Mouse (Mus musculus): ENCODE results near the gene Kdm4b. TPM values are rescaled to one million over a fixed set of nuclear protein-coding genes. Genes with fewer than 3 reads are reported as not detected.
A peak's percentile ranks its signal among the peaks of the same experiment; 100 is the strongest.

The Kdm4b gene
- polyA plus RNA-seq (2015; fragmentation: Nextera tagmentation; extraction: Ambion mirVana) = 72.1 and 77.9 TPM in 2 replicates

GRCm38 (mm10) chr17:56325450-56326152 lies at the start of gene Kdm4b:
Kdm4b (plus strand) TSS chr17:56326062.
- 1% methylated on average over 55 of the region's 57 CpGs for WGBS

GRCm38 (mm10) chr17:56276643-56277566 lies 49.0 kb upstream of the Kdm4b start, which contains the start of gene Ticam1:
Ticam1 (minus strand) TSS chr17:56276786.
- Histone ChIP-seq H3K4me2 (peak within 1 kb of the TSS; percentile 61), H3K4me3 (peak within 1 kb of the TSS; percentile 42), H3K9ac (peak within 1 kb of the TSS; percentile 72), H3K27ac (replicated peaks) (peak within 1 kb of the TSS; percentile 62), H3K4me1 (replicated peaks) (peaks cover 21% of the 10 kb centered on the region), H3K9me3 (no peaks in the 10 kb centered on the region), H3K36me3 (peaks cover 5% of the 10 kb centered on the region; the same call in 1 of the 2 replicates), H3K27me3 (no peaks in the 10 kb centered on the region)
- WGBS = 9% methylated on average over 21 of the region's 21 CpGs
- ATAC-seq (ENCODE audit: low read depth) = peak; percentile 78

More at GRCm38 (mm10) chr17:56325450-56326152, at the start of gene Kdm4b:
- Histone ChIP-seq H3K9ac (peak within 1 kb of the TSS; percentile 97), H3K27ac (replicated peaks) (peak within 1 kb of the TSS; percentile 97), H3K27me3 (no peaks in the 10 kb centered on the region), H3K4me3 (peak within 1 kb of the TSS; percentile 93), H3K9me3 (no peaks in the 10 kb centered on the region), H3K4me1 (replicated peaks) (peaks cover 39% of the 10 kb centered on the region), H3K4me2 (peak within 1 kb of the TSS; percentile 78), H3K36me3 (peaks cover under 1% of the 10 kb centered on the region; the same call in 1 of the 2 replicates)
- peak; percentile 100 for ATAC-seq (ENCODE audit: low read depth)

- Histone ChIP-seq H3K4me1 (replicated peaks) (peaks cover 21% of the 10 kb centered on the region), H3K9ac (no peak overlapping the region), H3K27ac (replicated peaks) (peak overlapping the region; percentile 62; the same call in 1 of the 2 replicates), H3K36me3 (peaks cover 5% of the 10 kb centered on the region; the same call in 1 of the 2 replicates), H3K4me3 (no peak overlapping the region), H3K9me3 (no peaks in the 10 kb centered on the region), H3K4me2 (peak overlapping the region; percentile 61; the same call in 1 of the 2 replicates), H3K27me3 (no peaks in the 10 kb centered on the region)
- no peak for ATAC-seq (ENCODE audit: low read depth)
- WGBS = 53% methylated on average over 2 of the region's 2 CpGs
Observed at GRCm38 (mm10) chr17:56277567-56277893, 48.3 kb upstream of the Kdm4b start.

- ATAC-seq (ENCODE audit: low read depth) = no peak
- H3K9ac ChIP-seq = no peak overlapping the region
- H3K4me3 ChIP-seq = no peak overlapping the region
- H3K27ac ChIP-seq (replicated peaks) = no peak overlapping the region
- no peak overlapping the region for H3K4me2 ChIP-seq
- H3K9me3 ChIP-seq = no peaks in the 10 kb centered on the region
- 92% methylated on average over 5 of the region's 5 CpGs for whole genome bisulfite sequencing
- H3K4me1 ChIP-seq (replicated peaks) = peaks cover 21% of the 10 kb centered on the region
- H3K36me3 ChIP-seq = peaks cover 5% of the 10 kb centered on the region; the same call in 1 of the 2 replicates
- no peaks in the 10 kb centered on the region for H3K27me3 ChIP-seq
Observed at GRCm38 (mm10) chr17:56278340-56278739, 47.5 kb upstream of the Kdm4b start.

GRCm38 (mm10) chr17:56279481-56280155 lies 46.2 kb upstream of the Kdm4b start:
- Histone ChIP-seq H3K9ac (no peak overlapping the region), H3K4me2 (no peak overlapping the region), H3K4me3 (no peak overlapping the region), H3K27ac (replicated peaks) (no peak overlapping the region), H3K36me3 (peaks cover 11% of the 10 kb centered on the region; the same call in 1 of the 2 replicates), H3K4me1 (replicated peaks) (peaks cover 21% of the 10 kb centered on the region), H3K9me3 (no peaks in the 10 kb centered on the region), H3K27me3 (no peaks in the 10 kb centered on the region)
- no peak for ATAC-seq (ENCODE audit: low read depth)
- WGBS = 89% methylated on average over 12 of the region's 12 CpGs

- Histone ChIP-seq H3K4me1 (replicated peaks) (peaks cover 16% of the 10 kb centered on the region), H3K9me3 (no peaks in the 10 kb centered on the region), H3K27ac (replicated peaks) (no peak overlapping the region), H3K9ac (no peak overlapping the region), H3K4me3 (no peak overlapping the region), H3K36me3 (peaks cover 11% of the 10 kb centered on the region; the same call in 1 of the 2 replicates), H3K4me2 (no peak overlapping the region), H3K27me3 (no peaks in the 10 kb centered on the region)
- no peak for ATAC-seq (ENCODE audit: low read depth)
- WGBS = 89% methylated on average over 12 of the region's 12 CpGs
Observed at GRCm38 (mm10) chr17:56281193-56281592, 44.7 kb upstream of the Kdm4b start.

GRCm38 (mm10) chr17:56282802-56283201 lies 43.1 kb upstream of the Kdm4b start:
- no peak overlapping the region for H3K9ac ChIP-seq
- H3K4me2 ChIP-seq = no peak overlapping the region
- H3K27ac ChIP-seq (replicated peaks) = no peak overlapping the region
- H3K27me3 ChIP-seq = no peaks in the 10 kb centered on the region
- peaks cover 3% of the 10 kb centered on the region for H3K4me1 ChIP-seq (replicated peaks)
- peaks cover 11% of the 10 kb centered on the region; the same call in 1 of the 2 replicates for H3K36me3 ChIP-seq
- no peak for ATAC-seq (ENCODE audit: low read depth)
- no peaks in the 10 kb centered on the region for H3K9me3 ChIP-seq
- H3K4me3 ChIP-seq = no peak overlapping the region
- 89% methylated on average over 4 of the region's 4 CpGs for WGBS

GRCm38 (mm10) chr17:56283316-56283715 lies 42.5 kb upstream of the Kdm4b start:
- H3K27ac ChIP-seq (replicated peaks) = no peak overlapping the region
- WGBS = 88% methylated on average over 8 of the region's 8 CpGs
- H3K27me3 ChIP-seq = no peaks in the 10 kb centered on the region
- H3K9ac ChIP-seq = no peak overlapping the region
- no peak for ATAC-seq (ENCODE audit: low read depth)
- H3K4me3 ChIP-seq = no peak overlapping the region
- no peaks in the 10 kb centered on the region for H3K9me3 ChIP-seq
- peaks cover 8% of the 10 kb centered on the region for H3K4me1 ChIP-seq (replicated peaks)
- H3K4me2 ChIP-seq = no peak overlapping the region
- peaks cover 11% of the 10 kb centered on the region; the same call in 1 of the 2 replicates for H3K36me3 ChIP-seq

- H3K4me1 ChIP-seq (replicated peaks) = peaks cover 33% of the 10 kb centered on the region
- no peaks in the 10 kb centered on the region for H3K9me3 ChIP-seq
- no peak overlapping the region for H3K4me2 ChIP-seq
- no peak overlapping the region for H3K4me3 ChIP-seq
- peaks cover 8% of the 10 kb centered on the region; the same call in 1 of the 2 replicates for H3K36me3 ChIP-seq
- ATAC-seq (ENCODE audit: low read depth) = no peak
- no peak overlapping the region for H3K9ac ChIP-seq
- WGBS = 95% methylated on average over 11 of the region's 11 CpGs
- H3K27me3 ChIP-seq = no peaks in the 10 kb centered on the region
- H3K27ac ChIP-seq (replicated peaks) = no peak overlapping the region
Observed at GRCm38 (mm10) chr17:56285995-56286394, 39.9 kb upstream of the Kdm4b start.

GRCm38 (mm10) chr17:56287830-56288229 lies 38.0 kb upstream of the Kdm4b start:
- peaks cover 40% of the 10 kb centered on the region for H3K4me1 ChIP-seq (replicated peaks)
- no peak for ATAC-seq (ENCODE audit: low read depth)
- peak overlapping the region; percentile 30 for H3K4me2 ChIP-seq
- H3K27me3 ChIP-seq = no peaks in the 10 kb centered on the region
- peaks cover 6% of the 10 kb centered on the region; the same call in 1 of the 2 replicates for H3K36me3 ChIP-seq
- H3K9me3 ChIP-seq = no peaks in the 10 kb centered on the region
- WGBS = 64% methylated on average over 3 of the region's 3 CpGs
- no peak overlapping the region for H3K4me3 ChIP-seq
- no peak overlapping the region for H3K27ac ChIP-seq (replicated peaks)
- H3K9ac ChIP-seq = no peak overlapping the region

- peaks cover 5% of the 10 kb centered on the region; the same call in 1 of the 2 replicates for H3K36me3 ChIP-seq
- peak overlapping the region; percentile 60; the same call in 1 of the 2 replicates for H3K9ac ChIP-seq
- 56% methylated on average over 3 of the region's 3 CpGs for WGBS
- no peaks in the 10 kb centered on the region for H3K9me3 ChIP-seq
- H3K4me2 ChIP-seq = peak overlapping the region; percentile 51
- peak overlapping the region; percentile 35; the same call in 1 of the 2 replicates for H3K4me3 ChIP-seq
- no peak for ATAC-seq (ENCODE audit: low read depth)
- peak overlapping the region; percentile 72; the same call in 1 of the 2 replicates for H3K27ac ChIP-seq (replicated peaks)
- no peaks in the 10 kb centered on the region for H3K27me3 ChIP-seq
- peaks cover 40% of the 10 kb centered on the region for H3K4me1 ChIP-seq (replicated peaks)
Observed at GRCm38 (mm10) chr17:56288866-56289265, 37.0 kb upstream of the Kdm4b start.

Measured in neural tube, embryonic 13.5 days (tissue).